Mouse (Mus musculus) heart, postnatal 36 days (tissue): Measurements from ENCODE around the gene Atp7b. TPM values are rescaled to one million over a fixed set of nuclear protein-coding genes. Genes with fewer than 3 reads are reported as not detected.

Source experiments
- total RNA-seq, 2 experiments: library from RNA; stranded (reverse); gene quantifications; 2 replicates each; pipeline ENCODE4 v1.2.3; 2021

The Atp7b gene
- total RNA-seq, 2 experiments from 2014 or later: 0.08 TPM

Other genes starting within 250 kb of the Atp7b start
- gene Defb50, start 236.8 kb downstream of the Atp7b start, total RNA-seq: not detected
- not detected for gene Defb2, start 220.4 kb downstream of the Atp7b start, total RNA-seq
- not detected for gene Defb10, start 201.4 kb downstream of the Atp7b start, total RNA-seq
- not detected for gene Defb9, start 174.9 kb downstream of the Atp7b start, total RNA-seq
- gene Defb11, start 153.9 kb downstream of the Atp7b start, total RNA-seq: not detected
- gene Defb15, start 127.6 kb downstream of the Atp7b start, total RNA-seq: not detected
- not detected for gene Defb35, start 122.0 kb downstream of the Atp7b start, total RNA-seq
- not detected for gene Defb13, start 113.5 kb downstream of the Atp7b start, total RNA-seq
- not detected for gene Fam90a1a, start 101.6 kb downstream of the Atp7b start, total RNA-seq
- gene Ccdc70, start 90.5 kb downstream of the Atp7b start, total RNA-seq: not detected
- gene Alg11, start 416 bp upstream of the Atp7b start, total RNA-seq: 1 to 10 TPM; 6.9 to 8.8 TPM
- not detected for gene Nek5, start 64.7 kb upstream of the Atp7b start, total RNA-seq
- gene Nek3, start 106.1 kb upstream of the Atp7b start, total RNA-seq: 1 to 10 TPM; 1.6 to 2.1 TPM
- 1 to 10 TPM in 1 of 2 experiments, under 1 TPM in 1; 0.76 to 1.1 TPM for gene Ckap2, start 125.5 kb upstream of the Atp7b start, total RNA-seq
- 10 to 100 TPM; 23.7 to 31.2 TPM for gene Vps36, start 132.5 kb upstream of the Atp7b start, total RNA-seq
- 1 to 10 TPM; 5.9 to 6.9 TPM for gene Thsd1, start 167.0 kb upstream of the Atp7b start, total RNA-seq
- gene Tpte, start 223.1 kb upstream of the Atp7b start, total RNA-seq: not detected